In genomic region chr14:59612920-59613625, GRCm38 (mm10) we compare ENCODE assay signal across 8 mouse cellular contexts. TPM values are rescaled to one million over a fixed set of nuclear protein-coding genes. Genes with fewer than 3 reads are reported as not detected.
DNase-seq lines count a peak whose midpoint lies in the region; ATAC-seq and TF ChIP-seq lines count a peak whose summit lies in the region.

No protein-coding gene starts in this region.

- no peak for TF ChIP-seq EP300 in heart, postnatal 0 days (IDR thresholded peaks at IDR 0.05; ENCODE audit: low read depth)
- no peak for TF ChIP-seq EP300 in liver, embryonic 14.5 days (IDR thresholded peaks at IDR 0.05; ENCODE audit: low read depth)

- H3K4me1 ChIP-seq in heart, postnatal 0 days (ENCODE audit: control insufficient read depth, insufficient read depth), result no peaks in the 10 kb centered on the region
- no peaks in the 10 kb centered on the region for H3K4me1 ChIP-seq in liver, embryonic 14.5 days (replicated peaks; ENCODE audit: control insufficient read depth in 2 of 2, insufficient read depth in 2 of 2, low read length in 1 of 2)

- WGBS in heart, postnatal 0 days, result 54% methylated on average over 14 of the region's 14 CpGs
- WGBS in liver, embryonic 14.5 days (ENCODE audit: insufficient replicate concordance), result 42% methylated on average over 14 of the region's 14 CpGs

- no peak overlapping the region for H3K9ac ChIP-seq in heart, postnatal 0 days (replicated peaks; ENCODE audit: low read depth, low read length)
- H3K9ac ChIP-seq in liver, embryonic 14.5 days (replicated peaks), result no peak overlapping the region

- no peak for ATAC-seq in frontal cortex, adult (ENCODE audit: low TSS enrichment)
- ATAC-seq in heart, postnatal 0 days (ENCODE audit: insufficient read depth, low read depth), result no peak
- no peak for ATAC-seq in liver, embryonic 14.5 days (ENCODE audit: insufficient read depth)

- no peak overlapping the region for H3K4me3 ChIP-seq in heart, postnatal 0 days (ENCODE audit: low read depth, low read length)
- H3K4me3 ChIP-seq in liver, embryonic 14.5 days (ENCODE audit: insufficient read depth in 1 of 2, low read depth in 2 of 2, low read length in 2 of 2), result no peak overlapping the region

- H3K36me3 ChIP-seq in heart, postnatal 0 days (replicated peaks; ENCODE audit: control insufficient read depth, insufficient read depth, low read length), result no peaks in the 10 kb centered on the region
- no peaks in the 10 kb centered on the region for H3K36me3 ChIP-seq in liver, embryonic 14.5 days (replicated peaks; ENCODE audit: control insufficient read depth, insufficient read depth, low read depth)
- no peaks in the 10 kb centered on the region for H3K36me3 ChIP-seq in splenic B cell, adult 2 months (ENCODE audit: control insufficient read depth, insufficient read depth, low read length, poor library complexity, severe bottlenecking)

- peak; percentile 61 for TF ChIP-seq CTCF in heart, postnatal 0 days (IDR thresholded peaks at IDR 0.05; ENCODE audit: low read depth)
- peak; percentile 67 for TF ChIP-seq CTCF in liver, embryonic 14.5 days (IDR thresholded peaks at IDR 0.05; ENCODE audit: low read depth)

- H3K4me2 ChIP-seq in heart, postnatal 0 days (ENCODE audit: low read depth, low read length), result no peak overlapping the region
- H3K4me2 ChIP-seq in liver, embryonic 14.5 days (ENCODE audit: low read depth), result no peak overlapping the region

- no peak overlapping the region for H3K27ac ChIP-seq in heart, postnatal 0 days (ENCODE audit: low read depth)
- H3K27ac ChIP-seq in liver, embryonic 14.5 days, result no peak overlapping the region

- peak; percentile 51 to 54 for DNase-seq in frontal cortex, postnatal 36 days (ENCODE audit: low spot score in 2 of 2)
- DNase-seq in right cerebral cortex, adult 18-20 months, result peak; percentile 47
- no peak for DNase-seq in right cerebral cortex, postnatal 25 days
- DNase-seq in c-Kit-positive CD71-positive TER-119-negative erythroid progenitor cells, embryonic 14.5 days (ENCODE audit: low read depth), result peak; percentile 34
- DNase-seq in heart, postnatal 0 days (ENCODE audit: low spot score), result peak; percentile 26
- DNase-seq in liver, embryonic 14.5 days (ENCODE audit: low read depth in 3 of 3, low spot score in 3 of 3), result no peak
- peak; percentile 57 for DNase-seq in splenic B cell, adult 2 months (ENCODE audit: low read depth, low spot score)

- H3K27me3 ChIP-seq in heart, postnatal 0 days (ENCODE audit: control insufficient read depth, insufficient read depth, low read length), result no peaks in the 10 kb centered on the region
- H3K27me3 ChIP-seq in liver, embryonic 14.5 days (ENCODE audit: control insufficient read depth, insufficient read depth, low read length), result no peaks in the 10 kb centered on the region
- no peaks in the 10 kb centered on the region for H3K27me3 ChIP-seq in splenic B cell, adult 2 months (ENCODE audit: control insufficient read depth, insufficient read depth, low read length, poor library complexity, severe bottlenecking)

- H3K9me3 ChIP-seq in heart, postnatal 0 days (replicated peaks; ENCODE audit: control insufficient read depth, low read length), result no peaks in the 10 kb centered on the region
- no peaks in the 10 kb centered on the region for H3K9me3 ChIP-seq in liver, embryonic 14.5 days (ENCODE audit: control insufficient read depth, low read length)

RNA-seq across cellular contexts. Expression of gene Shisa2, which starts 12.0 kb away (rescaled TPM):
- total RNA-seq in heart, postnatal 0 days (2014; rRNA removed; ENCODE audit: low replicate concordance), result 11.1 and 14.2 TPM in 2 replicates
- polyA plus RNA-seq in heart, postnatal 0 days (2015; fragmentation: Nextera tagmentation; extraction: Ambion mirVana), result 1.8 and 2.3 TPM in 2 replicates
- 0.17 and 0.35 TPM in 2 replicates for polyA plus RNA-seq in liver, embryonic 14.5 days (2012; rRNA removed)
- polyA plus RNA-seq in liver, embryonic 14.5 days (2014; fragmentation: Nextera tagmentation; extraction: Ambion mirVana), result 0.23 and 0.36 TPM in 2 replicates

RNA-seq across cellular contexts. Expression of gene Cdadc1, which starts 15.3 kb away (rescaled TPM):
- total RNA-seq in heart, postnatal 0 days (2014; rRNA removed; ENCODE audit: low replicate concordance), result 3.7 and 5.3 TPM in 2 replicates
- 30.9 and 32.3 TPM in 2 replicates for polyA plus RNA-seq in heart, postnatal 0 days (2015; fragmentation: Nextera tagmentation; extraction: Ambion mirVana)
- polyA plus RNA-seq in liver, embryonic 14.5 days (2012; rRNA removed), result 3.6 and 5.9 TPM in 2 replicates
- 15.7 and 18.4 TPM in 2 replicates for polyA plus RNA-seq in liver, embryonic 14.5 days (2014; fragmentation: Nextera tagmentation; extraction: Ambion mirVana)

Comparison
In these comparisons a context has a peak if more than half of its experiments do, and no peak if none do; other contexts are left out.
1. DNase-seq: peak in frontal cortex, postnatal 36 days (2 of 2), right cerebral cortex, adult 18-20 months (single experiment), c-Kit-positive CD71-positive TER-119-negative erythroid progenitor cells, embryonic 14.5 days (single experiment), heart, postnatal 0 days (single experiment) and splenic B cell, adult 2 months (single experiment); none in right cerebral cortex, postnatal 25 days (single experiment) and liver, embryonic 14.5 days (0 of 3).